Mouse (Mus musculus) testis, adult 2 months (tissue): ENCODE measurements at regions not wholly inside any gene's neighbourhood (a gene's known extent, or its start where the extent isn't known, plus 50 kb on each side); places are given as distances from the start of the nearest gene placed in this dataset.

Source experiments
- CTCF ChIP-seq: fragments of 200-500 bp; IDR thresholded peaks from 2 replicates; pipeline ENCODE4 v1.5.1; 2012; ENCODE audit warnings: low read depth, mild to moderate bottlenecking, inconsistent platforms, low read length, moderate library complexity; ENCODE audit not compliant: control insufficient read depth, insufficient read depth, insufficient replicate concordance
- POLR2A ChIP-seq: fragments of 200-500 bp; IDR thresholded peaks from 2 replicates; pipeline ENCODE4 v1.6.1; 2012; ENCODE audit warnings: low read depth, mild to moderate bottlenecking, inconsistent platforms, low read length, moderate library complexity; ENCODE audit not compliant: control insufficient read depth

- TF ChIP-seq CTCF (peak; percentile 48; the same call in 1 of the 2 replicates), POLR2A (no peak)
Observed at GRCm38 (mm10) chr11:63264432-63265061, 135.8 kb downstream of the Pmp22 start.
